Mouse (Mus musculus): ENCODE measurements around the gene Irf2bpl. TPM values are rescaled to one million over a fixed set of nuclear protein-coding genes. Genes with fewer than 3 reads are reported as not detected.

The Irf2bpl gene
- total and polyA plus RNA-seq, 2 experiments, result 6.8 to 10.8 TPM

GRCm38 (mm10) chr12:86855670-86856069 is 28.9 kb downstream of the Irf2bpl start:
- 48% methylated on average over 11 of the region's 11 CpGs for WGBS
- DNase-seq (ENCODE audit: extremely low read depth, low read depth, low spot score), result no peak
- H3K36me3 ChIP-seq (ENCODE audit: control insufficient read depth, insufficient read depth, low read length), result no peaks in the 10 kb centered on the region

DNA sequence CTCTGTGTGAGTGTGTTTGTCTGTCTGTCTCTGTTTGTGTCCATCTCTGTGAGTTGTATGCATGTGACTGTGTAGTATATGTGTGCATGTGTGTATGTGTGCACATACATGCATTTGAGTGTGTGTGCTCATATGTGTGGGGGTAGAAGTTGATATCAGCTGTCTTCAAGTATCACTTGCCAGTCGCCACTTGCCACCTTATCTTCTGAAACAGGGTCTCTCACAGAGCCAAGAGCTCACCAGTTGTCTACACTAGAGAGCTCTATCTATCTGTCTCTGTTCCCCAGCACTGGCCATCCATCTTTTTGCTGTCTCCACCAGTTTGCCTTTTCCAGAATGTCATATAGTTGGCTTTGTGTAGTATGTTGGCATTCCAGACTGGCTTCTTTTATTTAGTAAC is 31.1 kb downstream of the Irf2bpl start:
- no peaks in the 10 kb centered on the region for H3K79me2 ChIP-seq (ENCODE audit: control insufficient read depth, insufficient read depth, low read length)
- WGBS, result 90% methylated on average over 1 of the region's 1 CpGs
- no peak overlapping the region for H3K4me3 ChIP-seq (ENCODE audit: insufficient read depth, low read depth, low read length)
- no peaks in the 10 kb centered on the region for H3K36me3 ChIP-seq (ENCODE audit: control insufficient read depth, insufficient read depth, low read length)
- no peak for TF ChIP-seq POLR2A (IDR thresholded peaks at IDR 0.05; ENCODE audit: extremely low read depth, insufficient read depth, low read length)
- no peak for TF ChIP-seq CTCF (IDR thresholded peaks at IDR 0.05; ENCODE audit: low read depth, low read length)
- no peak overlapping the region for H3K9ac ChIP-seq (ENCODE audit: low read depth, low read length)
- no peak for DNase-seq (ENCODE audit: extremely low read depth, low read depth, low spot score)
- no peaks in the 10 kb centered on the region for H3K27me3 ChIP-seq (ENCODE audit: control insufficient read depth, insufficient read depth, low read length)
- H3K4me1 ChIP-seq (ENCODE audit: control insufficient read depth, insufficient read depth, low read length), result no peaks in the 10 kb centered on the region
- no peak overlapping the region for H3K27ac ChIP-seq (replicated peaks; ENCODE audit: insufficient read depth, low read depth, low read length)

More at GRCm38 (mm10) chr12:86855670-86856069, 28.9 kb downstream of the Irf2bpl start:
- Histone ChIP-seq H3K27ac (replicated peaks; ENCODE audit: insufficient read depth, low read depth, low read length) (no peak overlapping the region), H3K4me1 (ENCODE audit: control insufficient read depth, insufficient read depth, low read length) (no peaks in the 10 kb centered on the region), H3K9ac (ENCODE audit: low read depth, low read length) (no peak overlapping the region), H3K27me3 (ENCODE audit: control insufficient read depth, insufficient read depth, low read length) (no peaks in the 10 kb centered on the region), H3K79me2 (ENCODE audit: control insufficient read depth, insufficient read depth, low read length) (no peaks in the 10 kb centered on the region), H3K4me3 (ENCODE audit: insufficient read depth, low read depth, low read length) (no peak overlapping the region)
- TF ChIP-seq CTCF (IDR thresholded peaks at IDR 0.05; ENCODE audit: low read depth, low read length) (no peak), POLR2A (IDR thresholded peaks at IDR 0.05; ENCODE audit: extremely low read depth, insufficient read depth, low read length) (no peak)

- DNase-seq (ENCODE audit: extremely low read depth, low read depth, low spot score), result no peak
- H3K27ac ChIP-seq (replicated peaks; ENCODE audit: insufficient read depth, low read depth, low read length), result no peak overlapping the region
- no peaks in the 10 kb centered on the region for H3K27me3 ChIP-seq (ENCODE audit: control insufficient read depth, insufficient read depth, low read length)
- H3K4me3 ChIP-seq (ENCODE audit: insufficient read depth, low read depth, low read length), result no peak overlapping the region
- H3K9ac ChIP-seq (ENCODE audit: low read depth, low read length), result no peak overlapping the region
- no peaks in the 10 kb centered on the region for H3K36me3 ChIP-seq (ENCODE audit: control insufficient read depth, insufficient read depth, low read length)
- no peaks in the 10 kb centered on the region for H3K79me2 ChIP-seq (ENCODE audit: control insufficient read depth, insufficient read depth, low read length)
- H3K4me1 ChIP-seq (ENCODE audit: control insufficient read depth, insufficient read depth, low read length), result no peaks in the 10 kb centered on the region
- no peak for TF ChIP-seq CTCF (IDR thresholded peaks at IDR 0.05; ENCODE audit: low read depth, low read length)
Measured at GRCm38 (mm10) chr12:86851313-86851712, 33.3 kb downstream of the Irf2bpl start.

DNA sequence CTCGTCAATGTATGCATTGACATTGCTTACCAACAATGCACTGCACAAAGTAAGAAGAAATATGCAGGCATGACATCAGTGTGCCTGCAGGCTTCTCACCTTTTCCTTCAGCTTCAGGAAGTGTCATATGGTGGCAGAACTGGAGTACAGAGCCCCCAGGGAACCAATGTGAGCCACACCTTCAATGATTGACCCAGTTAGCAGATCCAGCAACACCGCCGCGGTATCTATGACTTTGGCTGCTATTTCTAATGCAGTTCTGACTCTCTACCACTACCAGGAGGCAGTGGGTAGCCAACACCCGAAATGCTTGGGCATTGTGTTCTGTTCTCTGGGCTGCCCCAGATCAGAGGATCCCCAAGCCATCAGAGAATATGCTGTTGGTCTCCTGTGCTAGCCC is 33.9 kb downstream of the Irf2bpl start:
- Histone ChIP-seq H3K27me3 (ENCODE audit: control insufficient read depth, insufficient read depth, low read length) (no peaks in the 10 kb centered on the region), H3K36me3 (ENCODE audit: control insufficient read depth, insufficient read depth, low read length) (no peaks in the 10 kb centered on the region), H3K4me1 (ENCODE audit: control insufficient read depth, insufficient read depth, low read length) (no peaks in the 10 kb centered on the region), H3K4me3 (ENCODE audit: insufficient read depth, low read depth, low read length) (no peak overlapping the region), H3K9ac (ENCODE audit: low read depth, low read length) (no peak overlapping the region), H3K27ac (replicated peaks; ENCODE audit: insufficient read depth, low read depth, low read length) (no peak overlapping the region), H3K79me2 (ENCODE audit: control insufficient read depth, insufficient read depth, low read length) (no peaks in the 10 kb centered on the region)
- WGBS, result 88% methylated on average over 5 of the region's 5 CpGs
- no peak for DNase-seq (ENCODE audit: extremely low read depth, low read depth, low spot score)
- no peak for TF ChIP-seq CTCF (IDR thresholded peaks at IDR 0.05; ENCODE audit: low read depth, low read length)
- no peak for TF ChIP-seq POLR2A (IDR thresholded peaks at IDR 0.05; ENCODE audit: extremely low read depth, insufficient read depth, low read length)

GRCm38 (mm10) chr12:86849945-86850626 is 34.5 kb downstream of the Irf2bpl start:
- Histone ChIP-seq H3K4me1 (ENCODE audit: control insufficient read depth, insufficient read depth, low read length) (no peaks in the 10 kb centered on the region), H3K36me3 (ENCODE audit: control insufficient read depth, insufficient read depth, low read length) (no peaks in the 10 kb centered on the region), H3K4me3 (ENCODE audit: insufficient read depth, low read depth, low read length) (no peak overlapping the region), H3K27ac (replicated peaks; ENCODE audit: insufficient read depth, low read depth, low read length) (no peak overlapping the region), H3K9ac (ENCODE audit: low read depth, low read length) (no peak overlapping the region), H3K27me3 (ENCODE audit: control insufficient read depth, insufficient read depth, low read length) (no peaks in the 10 kb centered on the region), H3K79me2 (ENCODE audit: control insufficient read depth, insufficient read depth, low read length) (no peaks in the 10 kb centered on the region)
- DNase-seq (ENCODE audit: extremely low read depth, low read depth, low spot score), result no peak
- WGBS, result 90% methylated on average over 10 of the region's 10 CpGs
- TF ChIP-seq CTCF (IDR thresholded peaks at IDR 0.05; ENCODE audit: low read depth, low read length) (no peak), POLR2A (IDR thresholded peaks at IDR 0.05; ENCODE audit: extremely low read depth, insufficient read depth, low read length) (no peak)

- 58% methylated on average over 15 of the region's 15 CpGs for WGBS
- Histone ChIP-seq H3K4me3 (ENCODE audit: insufficient read depth, low read depth, low read length) (no peak overlapping the region), H3K36me3 (ENCODE audit: control insufficient read depth, insufficient read depth, low read length) (no peaks in the 10 kb centered on the region), H3K4me1 (ENCODE audit: control insufficient read depth, insufficient read depth, low read length) (no peaks in the 10 kb centered on the region), H3K9ac (ENCODE audit: low read depth, low read length) (no peak overlapping the region), H3K27ac (replicated peaks; ENCODE audit: insufficient read depth, low read depth, low read length) (no peak overlapping the region), H3K79me2 (ENCODE audit: control insufficient read depth, insufficient read depth, low read length) (no peaks in the 10 kb centered on the region), H3K27me3 (ENCODE audit: control insufficient read depth, insufficient read depth, low read length) (no peaks in the 10 kb centered on the region)
- no peak for DNase-seq (ENCODE audit: extremely low read depth, low read depth, low spot score)
- no peak for TF ChIP-seq CTCF (IDR thresholded peaks at IDR 0.05; ENCODE audit: low read depth, low read length)
- no peak for TF ChIP-seq POLR2A (IDR thresholded peaks at IDR 0.05; ENCODE audit: extremely low read depth, insufficient read depth, low read length)
Measured at GRCm38 (mm10) chr12:86842866-86843459, 41.6 kb downstream of the Irf2bpl start.
